Mouse (Mus musculus): Measurements from ENCODE around the gene 4933411K16Rik. TPM values are rescaled to one million over a fixed set of nuclear protein-coding genes. Genes with fewer than 3 reads are reported as not detected.
A peak's percentile ranks its signal among the peaks of the same experiment; 100 is the strongest.

The 4933411K16Rik gene
- total RNA-seq (2021): under 1 TPM; 0.75 to 0.91 TPM
- long read RNA-seq, experiment 1: 0 reads
- long read RNA-seq, experiment 2: 0 reads

- no peak for DNase-seq (ENCODE audit: low spot score in 2 of 2)
Measured at GRCm38 (mm10) chr19:42051948-42052347, at the start of gene 4933411K16Rik. 4933411K16Rik (plus strand) TSS chr19:42052248.

GRCm38 (mm10) chr19:42004258-42004657 lies 47.8 kb upstream of the 4933411K16Rik start:
- no peak for DNase-seq (ENCODE audit: low spot score in 2 of 2)

- no peak for DNase-seq (ENCODE audit: low spot score in 2 of 2)
Measured at GRCm38 (mm10) chr19:42005616-42006015, 46.4 kb upstream of the 4933411K16Rik start.

- DNase-seq (ENCODE audit: low spot score in 2 of 2): no peak
Measured at GRCm38 (mm10) chr19:42006568-42006967, 45.5 kb upstream of the 4933411K16Rik start.

GRCm38 (mm10) chr19:42008586-42008985 lies 43.5 kb upstream of the 4933411K16Rik start:
- DNase-seq (ENCODE audit: low spot score in 2 of 2): no peak

GRCm38 (mm10) chr19:42009067-42009466 lies 43.0 kb upstream of the 4933411K16Rik start:
- no peak for DNase-seq (ENCODE audit: low spot score in 2 of 2)

- no peak for DNase-seq (ENCODE audit: low spot score in 2 of 2)
Measured at GRCm38 (mm10) chr19:42010436-42010835, 41.6 kb upstream of the 4933411K16Rik start.

GRCm38 (mm10) chr19:42011123-42011522 lies 40.9 kb upstream of the 4933411K16Rik start:
- no peak for DNase-seq (ENCODE audit: low spot score in 2 of 2)

GRCm38 (mm10) chr19:42014231-42014825 lies 37.7 kb upstream of the 4933411K16Rik start:
- no peak for DNase-seq (ENCODE audit: low spot score in 2 of 2)

GRCm38 (mm10) chr19:42015001-42015400 lies 37.0 kb upstream of the 4933411K16Rik start:
- DNase-seq (ENCODE audit: low spot score in 2 of 2): no peak

- DNase-seq (ENCODE audit: low spot score in 2 of 2): no peak
Measured at GRCm38 (mm10) chr19:42016251-42016650, 35.8 kb upstream of the 4933411K16Rik start.

GRCm38 (mm10) chr19:42016840-42017239 lies 35.2 kb upstream of the 4933411K16Rik start:
- DNase-seq (ENCODE audit: low spot score in 2 of 2): no peak

GRCm38 (mm10) chr19:42017399-42018247 lies 34.4 kb upstream of the 4933411K16Rik start:
- DNase-seq (ENCODE audit: low spot score in 2 of 2): peak in 1 of 2 experiments; percentile 74

GRCm38 (mm10) chr19:42019011-42019522 lies 33.0 kb upstream of the 4933411K16Rik start:
- DNase-seq (ENCODE audit: low spot score in 2 of 2): no peak

- DNase-seq (ENCODE audit: low spot score in 2 of 2): no peak
Measured at GRCm38 (mm10) chr19:42021681-42022541, 30.1 kb upstream of the 4933411K16Rik start.

GRCm38 (mm10) chr19:42022542-42022848 lies 29.6 kb upstream of the 4933411K16Rik start:
- DNase-seq (ENCODE audit: low spot score in 2 of 2): no peak

- peak; percentile 59 to 81 for DNase-seq (ENCODE audit: low spot score in 2 of 2)
Measured at GRCm38 (mm10) chr19:42026158-42026557, 25.9 kb upstream of the 4933411K16Rik start.

- DNase-seq (ENCODE audit: low spot score in 2 of 2): no peak
Measured at GRCm38 (mm10) chr19:42031112-42031511, 20.9 kb upstream of the 4933411K16Rik start.

- no peak for DNase-seq (ENCODE audit: low spot score in 2 of 2)
Measured at GRCm38 (mm10) chr19:42033611-42034010, 18.4 kb upstream of the 4933411K16Rik start.

- no peak for DNase-seq (ENCODE audit: low spot score in 2 of 2)
Measured at GRCm38 (mm10) chr19:42034146-42034775, 17.8 kb upstream of the 4933411K16Rik start.
